Mouse (Mus musculus): Measurements from ENCODE around the gene Hey2.

Hey2 gene

DNA sequence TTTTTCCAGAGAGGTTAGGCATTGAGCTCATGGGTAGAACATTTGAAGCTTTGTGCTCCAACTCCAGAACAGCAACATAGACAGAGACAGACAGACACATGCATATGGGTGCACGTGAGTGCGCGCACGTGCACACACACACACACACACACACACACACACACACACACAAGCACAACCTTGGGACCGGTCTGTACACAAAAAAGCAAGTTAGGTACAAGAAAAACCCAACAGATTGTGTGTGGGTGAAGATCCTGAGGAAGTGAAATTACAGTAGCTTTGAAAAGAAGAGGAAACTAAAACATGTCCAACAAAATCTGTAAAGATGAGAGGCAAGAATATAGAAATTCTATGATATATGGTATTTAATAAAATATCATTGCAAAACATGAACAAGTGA, 53.1 kb downstream of the Hey2 start:
- no peak for DNase-seq

DNA sequence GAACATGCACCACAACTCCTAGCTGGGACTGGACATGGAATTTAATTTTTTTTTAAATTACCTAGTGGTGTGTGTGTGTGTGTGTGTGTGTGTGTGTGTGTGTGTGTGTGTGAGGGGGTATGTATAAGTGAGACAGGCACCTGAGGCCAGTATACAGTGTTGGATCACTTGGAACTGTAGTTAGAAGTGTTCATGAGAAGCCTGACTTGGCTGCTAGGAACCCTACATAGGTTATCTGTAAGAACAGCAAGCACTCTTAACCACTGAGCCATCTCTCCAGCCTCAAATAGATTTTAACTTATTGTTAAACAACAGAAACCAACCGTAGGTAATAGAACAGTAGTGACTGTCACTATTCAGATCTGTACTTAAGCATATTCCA, 54.3 kb downstream of the Hey2 start:
- no peak for DNase-seq

DNA sequence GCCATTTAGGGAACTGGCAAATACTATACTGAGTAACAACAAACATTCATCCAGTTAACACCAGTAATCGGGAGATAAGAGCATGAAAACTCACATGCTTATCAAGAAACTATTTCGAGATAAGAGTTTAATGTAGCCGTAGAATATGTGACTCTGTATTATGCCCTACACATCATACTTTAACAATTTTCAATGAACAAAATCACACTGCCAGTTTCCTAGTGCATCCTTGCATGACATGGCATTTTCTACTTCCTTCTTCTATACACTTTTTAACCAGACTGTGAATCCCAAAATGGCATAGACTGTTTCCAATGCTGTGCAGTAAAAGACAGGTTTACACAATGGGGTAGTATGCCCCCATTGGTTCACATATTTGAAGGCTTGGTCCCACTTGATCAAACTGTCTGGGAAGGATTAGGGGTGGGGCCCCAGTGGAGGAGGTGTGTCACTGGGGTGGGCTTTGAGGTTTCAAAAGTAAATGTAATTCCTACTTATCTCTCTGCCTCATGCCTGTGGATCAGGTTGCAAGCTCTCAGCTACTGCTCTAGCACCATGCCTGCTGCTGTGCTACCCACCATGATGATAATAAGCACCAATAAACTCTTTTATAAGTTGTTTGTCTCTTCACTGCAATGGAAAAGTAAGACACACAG, 54.8 kb downstream of the Hey2 start:
- DNase-seq = no peak

DNA sequence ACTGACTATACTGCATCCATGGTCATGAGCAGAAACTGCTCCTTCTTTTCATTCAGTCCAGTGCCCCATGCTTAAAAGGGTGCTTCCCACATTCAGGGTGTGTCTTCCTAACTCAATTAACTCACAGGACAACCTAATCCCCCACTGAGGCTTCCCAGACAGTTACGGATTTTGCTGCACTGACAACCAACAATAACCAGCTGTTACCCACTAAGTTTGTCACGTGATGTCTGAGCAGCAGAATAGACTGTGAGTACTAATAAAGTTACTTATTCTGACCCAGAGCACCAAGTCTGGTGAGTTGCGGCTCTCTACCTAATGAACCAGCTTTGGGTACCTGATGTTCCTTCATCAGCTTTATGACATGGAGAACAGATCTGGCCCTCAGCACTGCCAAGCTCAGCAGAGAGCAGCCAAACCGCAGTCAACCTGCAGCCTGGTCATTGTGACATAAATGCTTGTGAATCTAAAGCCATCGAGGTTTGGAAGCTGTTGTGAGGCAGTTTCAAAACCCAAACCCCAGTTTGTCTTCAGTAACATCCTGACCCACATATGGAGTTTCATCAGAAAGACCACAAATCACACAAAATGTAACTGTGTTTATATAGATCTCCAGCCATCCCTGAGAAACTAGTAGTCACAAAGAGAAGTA, 56.4 kb downstream of the Hey2 start:
- no peak for DNase-seq
